In the genomic region with DNA sequence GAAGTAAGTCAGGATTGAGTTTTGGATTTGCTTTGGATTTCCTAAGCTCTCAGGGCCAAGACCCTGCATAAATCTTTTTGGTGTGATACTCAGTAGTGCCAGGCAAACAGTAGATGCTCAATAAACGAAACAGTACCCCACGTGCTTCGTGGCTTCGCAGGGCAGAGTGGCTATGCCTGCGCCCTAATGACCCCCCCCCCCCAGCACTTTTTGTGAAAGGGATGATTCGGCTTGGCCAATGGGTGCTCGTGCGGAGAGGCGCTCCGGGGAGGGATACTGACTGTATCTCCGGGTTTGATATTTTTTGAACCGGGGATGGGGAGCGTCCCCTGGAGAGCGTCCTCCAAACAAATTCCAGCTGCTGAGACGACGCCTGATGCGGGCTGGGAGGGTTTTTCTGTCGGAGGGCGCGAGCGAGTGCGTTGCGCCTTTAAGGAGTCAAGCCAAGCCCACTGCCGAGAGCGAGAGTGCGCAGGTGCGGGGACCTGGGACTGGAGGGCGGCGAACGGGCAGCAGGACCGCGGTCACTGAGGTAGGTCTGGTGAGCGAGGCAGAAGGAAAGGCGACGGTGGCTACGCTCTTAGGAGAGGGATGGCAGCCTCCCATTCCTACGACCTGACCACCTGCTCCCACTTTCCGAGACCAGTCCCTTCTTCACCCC, we compare ENCODE assay signal across 7 mouse cellular contexts. TPM values are rescaled to one million over a fixed set of nuclear protein-coding genes. Genes with fewer than 3 reads are reported as not detected.
A peak's percentile ranks its signal among the peaks of the same experiment; 100 is the strongest.
DNase-seq lines count a peak whose midpoint lies in the region; ATAC-seq and TF ChIP-seq lines count a peak whose summit lies in the region.

A gene (plus strand): TSS at position 471 of the 661 bp plus-strand sequence.

- H3K9me3 ChIP-seq in embryonic facial prominence, embryonic 14.5 days (ENCODE audit: control insufficient read depth, low read length), result no peaks in the 10 kb centered on the region
- no peaks in the 10 kb centered on the region for H3K9me3 ChIP-seq in heart, embryonic 10.5 days
- H3K9me3 ChIP-seq in kidney, embryonic 14.5 days (ENCODE audit: control insufficient read depth, low read length), result no peaks in the 10 kb centered on the region
- no peaks in the 10 kb centered on the region for H3K9me3 ChIP-seq in limb, embryonic 14.5 days (ENCODE audit: control insufficient read depth, low read length)
- H3K9me3 ChIP-seq in midbrain, embryonic 16.5 days (replicated peaks; ENCODE audit: control insufficient read depth, low read length, poor library complexity, severe bottlenecking), result no peaks in the 10 kb centered on the region

- peak within 1 kb of the TSS; percentile 70 for H3K4me2 ChIP-seq in embryonic facial prominence, embryonic 14.5 days (ENCODE audit: low read depth, low read length)
- H3K4me2 ChIP-seq in kidney, embryonic 14.5 days (replicated peaks; ENCODE audit: low read depth, low read length), result peak within 1 kb of the TSS; percentile 81
- peak within 1 kb of the TSS; percentile 72 for H3K4me2 ChIP-seq in limb, embryonic 14.5 days (replicated peaks; ENCODE audit: low read depth, low read length, severe bottlenecking)
- H3K4me2 ChIP-seq in midbrain, embryonic 16.5 days (ENCODE audit: low read length), result peak within 1 kb of the TSS; percentile 76

- no peaks in the 10 kb centered on the region for H3K36me3 ChIP-seq in embryonic facial prominence, embryonic 14.5 days (ENCODE audit: control insufficient read depth, insufficient read depth, low read length)
- no peaks in the 10 kb centered on the region for H3K36me3 ChIP-seq in heart, embryonic 10.5 days
- no peaks in the 10 kb centered on the region for H3K36me3 ChIP-seq in kidney, embryonic 14.5 days (ENCODE audit: control insufficient read depth, insufficient read depth, low read length)
- no peaks in the 10 kb centered on the region for H3K36me3 ChIP-seq in limb, embryonic 14.5 days (ENCODE audit: control insufficient read depth, insufficient read depth, low read length)
- H3K36me3 ChIP-seq in midbrain, embryonic 16.5 days (ENCODE audit: control insufficient read depth, insufficient read depth, low read length), result no peaks in the 10 kb centered on the region

- H3K4me3 ChIP-seq in embryonic facial prominence, embryonic 14.5 days (ENCODE audit: low read depth, low read length), result peak within 1 kb of the TSS; percentile 67
- H3K4me3 ChIP-seq in heart, embryonic 10.5 days, result peak within 1 kb of the TSS; percentile 73
- H3K4me3 ChIP-seq in kidney, embryonic 14.5 days (ENCODE audit: low read length), result peak within 1 kb of the TSS; percentile 58
- peak within 1 kb of the TSS; percentile 62 for H3K4me3 ChIP-seq in limb, embryonic 14.5 days (replicated peaks; ENCODE audit: low read length)
- H3K4me3 ChIP-seq in midbrain, embryonic 16.5 days (ENCODE audit: low read depth, low read length), result peak within 1 kb of the TSS; percentile 61

- 2% methylated on average over 35 of the region's 38 CpGs for WGBS in embryonic facial prominence, embryonic 14.5 days
- WGBS in heart, embryonic 10.5 days, result 3% methylated on average over 38 of the region's 38 CpGs
- 1% methylated on average over 38 of the region's 38 CpGs for WGBS in kidney, embryonic 14.5 days
- WGBS in limb, embryonic 14.5 days, result under 1% methylated on average over 37 of the region's 38 CpGs
- under 1% methylated on average over 38 of the region's 38 CpGs for WGBS in midbrain, embryonic 16.5 days

- DNase-seq in adrenal gland, postnatal 4 days (ENCODE audit: low spot score in 2 of 2), result peak; percentile 67 to 72
- peak; percentile 90 for DNase-seq in embryonic facial prominence, embryonic 14.5 days (ENCODE audit: low spot score)
- peak; percentile 90 for DNase-seq in heart, embryonic 10.5 days (ENCODE audit: low spot score)
- DNase-seq in limb, embryonic 14.5 days (ENCODE audit: low spot score), result peak; percentile 79
- peak; percentile 29 to 81 for DNase-seq in spleen, postnatal 10 days (ENCODE audit: low spot score in 2 of 2)

- TF ChIP-seq POLR2A in limb, embryonic 14.5 days (IDR thresholded peaks at IDR 0.05; ENCODE audit: borderline replicate concordance, extremely low read depth, insufficient read depth, insufficient read length), result 0 out of 2 replicates have a peak, but pooled peaks have one; percentile 31

- peak; percentile 90 for ATAC-seq in embryonic facial prominence, embryonic 14.5 days (ENCODE audit: low read depth)
- peak; percentile 82 for ATAC-seq in kidney, embryonic 14.5 days (ENCODE audit: low FRiP score, low TSS enrichment)
- ATAC-seq in limb, embryonic 14.5 days (ENCODE audit: low FRiP score, low read depth), result peak; percentile 76
- ATAC-seq in midbrain, embryonic 16.5 days, result peak; percentile 94

- no peak within 1 kb of the TSS; the same call in 1 of the 2 replicates for H3K27ac ChIP-seq in embryonic facial prominence, embryonic 14.5 days (replicated peaks; ENCODE audit: low read depth, low read length)
- peak within 1 kb of the TSS; percentile 78 for H3K27ac ChIP-seq in heart, embryonic 10.5 days
- no peak within 1 kb of the TSS for H3K27ac ChIP-seq in kidney, embryonic 14.5 days (ENCODE audit: low read depth, low read length)
- peak within 1 kb of the TSS; percentile 53 for H3K27ac ChIP-seq in limb, embryonic 14.5 days (replicated peaks; ENCODE audit: low read depth, low read length)
- H3K27ac ChIP-seq in midbrain, embryonic 16.5 days (ENCODE audit: low read length), result peak within 1 kb of the TSS; percentile 70

- peak within 1 kb of the TSS; percentile 63 for H3K9ac ChIP-seq in embryonic facial prominence, embryonic 14.5 days (ENCODE audit: low read depth, low read length)
- H3K9ac ChIP-seq in kidney, embryonic 14.5 days (ENCODE audit: low read depth, low read length), result peak within 1 kb of the TSS; percentile 58
- H3K9ac ChIP-seq in limb, embryonic 14.5 days (ENCODE audit: low read depth, low read length, severe bottlenecking), result peak within 1 kb of the TSS; percentile 53
- H3K9ac ChIP-seq in midbrain, embryonic 16.5 days (ENCODE audit: low read depth, low read length), result peak within 1 kb of the TSS; percentile 55

- H3K4me1 ChIP-seq in embryonic facial prominence, embryonic 14.5 days (ENCODE audit: control insufficient read depth, insufficient read depth, low read length), result peaks cover 12% of the 10 kb centered on the region; the same call in 1 of the 2 replicates
- peaks cover 16% of the 10 kb centered on the region; the same call in 1 of the 2 replicates for H3K4me1 ChIP-seq in heart, embryonic 10.5 days
- peaks cover 8% of the 10 kb centered on the region; the same call in 1 of the 2 replicates for H3K4me1 ChIP-seq in kidney, embryonic 14.5 days (ENCODE audit: control insufficient read depth, insufficient read depth, low read length)
- H3K4me1 ChIP-seq in limb, embryonic 14.5 days (ENCODE audit: control insufficient read depth, insufficient read depth, low read length), result peaks cover 15% of the 10 kb centered on the region
- peaks cover 17% of the 10 kb centered on the region for H3K4me1 ChIP-seq in midbrain, embryonic 16.5 days (ENCODE audit: control insufficient read depth, insufficient read depth, low read length)

- peaks cover 26% of the 10 kb centered on the region for H3K27me3 ChIP-seq in embryonic facial prominence, embryonic 14.5 days (replicated peaks; ENCODE audit: control insufficient read depth, insufficient read depth, low read length)
- H3K27me3 ChIP-seq in heart, embryonic 10.5 days (ENCODE audit: insufficient read depth, poor library complexity, severe bottlenecking), result peaks cover 44% of the 10 kb centered on the region
- H3K27me3 ChIP-seq in kidney, embryonic 14.5 days (ENCODE audit: control insufficient read depth, insufficient read depth, low read length), result peaks cover 2% of the 10 kb centered on the region
- H3K27me3 ChIP-seq in limb, embryonic 14.5 days (ENCODE audit: control insufficient read depth, insufficient read depth, low read length), result peaks cover 39% of the 10 kb centered on the region
- H3K27me3 ChIP-seq in midbrain, embryonic 16.5 days (ENCODE audit: control insufficient read depth, insufficient read depth, low read depth, low read length), result peaks cover 9% of the 10 kb centered on the region

RNA-seq across cellular contexts. Expression of the gene that starts here (rescaled TPM):
- 10 to 100 TPM; 42.3 to 47.3 TPM for total RNA-seq in adrenal gland, postnatal 4 days (2021)
- 20.0 and 20.3 TPM in 2 replicates for polyA plus RNA-seq in embryonic facial prominence, embryonic 14.5 days (2014; fragmentation: Nextera tagmentation; extraction: Ambion mirVana)
- 9.2 and 16.0 TPM in 2 replicates for polyA plus RNA-seq in heart, embryonic 10.5 days (2016; fragmentation: Nextera tagmentation; extraction: Ambion mirVana)
- 25.4 and 25.7 TPM in 2 replicates for polyA plus RNA-seq in kidney, embryonic 14.5 days (2014; fragmentation: Nextera tagmentation; extraction: Ambion mirVana)
- polyA plus RNA-seq in limb, embryonic 14.5 days (2012; rRNA removed), result 11.2 and 11.6 TPM in 2 replicates
- 19.6 and 21.8 TPM in 2 replicates for polyA plus RNA-seq in limb, embryonic 14.5 days (2014; fragmentation: Nextera tagmentation; extraction: Ambion mirVana)
- 42.8 and 42.9 TPM in 2 replicates for polyA plus RNA-seq in midbrain, embryonic 16.5 days (2015; fragmentation: Nextera tagmentation; extraction: Ambion mirVana)

Comparison
In these comparisons a context has a peak if more than half of its experiments do, and no peak if none do; other contexts are left out.
1. H3K27ac ChIP-seq: peak in heart, embryonic 10.5 days (single experiment), limb, embryonic 14.5 days (single experiment) and midbrain, embryonic 16.5 days (single experiment); none in embryonic facial prominence, embryonic 14.5 days (single experiment) and kidney, embryonic 14.5 days (single experiment).
2. Peak in every context shown above with its lines, with median percentiles within 50 percentile points of each other: DNase-seq, ATAC-seq, H3K4me2 ChIP-seq, H3K4me3 ChIP-seq and H3K9ac ChIP-seq.